Mouse (Mus musculus) megakaryocyte, embryonic 14.5 days (primary cell): ENCODE data around the gene Tsg101.

Experiments
- FLI1 ChIP-seq: IDR thresholded peaks from 2 replicates; pipeline ENCODE4 v1.6.1; 2012; ENCODE audit warnings: low read length, inconsistent platforms, mixed read lengths
- GATA1 ChIP-seq: IDR thresholded peaks from 3 replicates; pipeline ENCODE4 v1.6.1; 2012; ENCODE audit warnings: mixed read lengths, low read length, inconsistent platforms, borderline replicate concordance

DNA sequence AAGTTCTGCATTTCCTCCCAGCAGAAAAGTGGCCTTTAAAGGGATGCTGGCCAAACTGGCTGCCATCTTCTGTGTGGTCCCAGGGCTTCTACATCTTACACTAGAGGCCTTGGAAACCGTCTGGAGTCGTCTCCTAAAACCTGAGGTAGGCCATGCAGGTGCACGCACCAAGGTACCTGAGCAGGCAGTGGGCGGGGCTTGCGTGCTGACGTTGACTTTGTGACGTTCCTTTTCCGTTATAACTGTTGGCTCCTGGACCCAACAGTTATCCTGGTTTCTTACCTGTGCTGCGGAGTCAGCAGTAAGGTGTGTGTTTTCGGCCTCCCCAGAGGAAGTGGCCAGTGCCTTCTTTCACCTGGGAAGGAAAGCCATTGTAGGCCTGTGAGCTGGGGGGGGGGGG lies 58.8 kb downstream of the Tsg101 start, which contains the start of gene Ldhc:
- no peak for TF ChIP-seq FLI1
- TF ChIP-seq GATA1, result no peak
